Mouse (Mus musculus): ENCODE results near the gene Gm42674. TPM values are rescaled to one million over a fixed set of nuclear protein-coding genes. Genes with fewer than 3 reads are reported as not detected.

Gm42674 gene
- polyA plus RNA-seq, 1 experiment from 2014 or later, result not detected

- H3K4me3 ChIP-seq (replicated peaks), result no peak overlapping the region
- H3K4me2 ChIP-seq, result no peak overlapping the region
- no peak overlapping the region for H3K27ac ChIP-seq
- H3K27me3 ChIP-seq, result no peaks in the 10 kb centered on the region
- H3K36me3 ChIP-seq, result no peaks in the 10 kb centered on the region
- H3K4me1 ChIP-seq (replicated peaks), result no peaks in the 10 kb centered on the region
- ATAC-seq (ENCODE audit: low read depth) (no peak), DNase-seq (no peak)
- no peak overlapping the region for H3K9ac ChIP-seq
- 67% methylated on average over 2 of the region's 2 CpGs for WGBS (ENCODE audit: insufficient replicate concordance)
- no peaks in the 10 kb centered on the region for H3K9me3 ChIP-seq (replicated peaks)
Measured at GRCm38 (mm10) chr3:90649832-90650231, 48.1 kb downstream of the Gm42674 start.

GRCm38 (mm10) chr3:90652878-90653508 lies 51.3 kb downstream of the Gm42674 start:
- no peaks in the 10 kb centered on the region for H3K36me3 ChIP-seq
- 29% methylated on average over 5 of the region's 5 CpGs for WGBS (ENCODE audit: insufficient replicate concordance)
- H3K4me2 ChIP-seq, result no peak overlapping the region
- H3K9me3 ChIP-seq (replicated peaks), result no peaks in the 10 kb centered on the region
- no peaks in the 10 kb centered on the region for H3K27me3 ChIP-seq
- DNase-seq, result peak; percentile 24
- ATAC-seq (ENCODE audit: low read depth), result no peak
- H3K4me1 ChIP-seq (replicated peaks), result no peaks in the 10 kb centered on the region
- no peak overlapping the region for H3K9ac ChIP-seq
- H3K4me3 ChIP-seq (replicated peaks), result no peak overlapping the region
- H3K27ac ChIP-seq, result no peak overlapping the region

- DNase-seq (no peak), ATAC-seq (ENCODE audit: low read depth) (no peak)
- H3K9me3 ChIP-seq (replicated peaks), result no peaks in the 10 kb centered on the region
- H3K4me2 ChIP-seq, result no peak within 1 kb of the TSS
- H3K9ac ChIP-seq, result no peak within 1 kb of the TSS
- H3K27me3 ChIP-seq, result no peaks in the 10 kb centered on the region
- no peak within 1 kb of the TSS for H3K27ac ChIP-seq
- H3K4me3 ChIP-seq (replicated peaks), result no peak within 1 kb of the TSS
- no peaks in the 10 kb centered on the region for H3K36me3 ChIP-seq
- no peaks in the 10 kb centered on the region for H3K4me1 ChIP-seq (replicated peaks)
Measured at GRCm38 (mm10) chr3:90653717-90654116, 52.0 kb downstream of the Gm42674 start, which contains the start of gene S100a7a. Gene S100a7a, plus strand, starts transcription at chr3:90654017.

Other genes starting within 250 kb of the Gm42674 start
- 1.5 and 1.6 TPM in 2 replicates for gene Slc27a3, start 212.0 kb upstream of the Gm42674 start, polyA plus RNA-seq (2015; fragmentation: Nextera tagmentation; extraction: Ambion mirVana)
- 10.0 and 11.7 TPM in 2 replicates for gene Ints3, start 168.3 kb upstream of the Gm42674 start, polyA plus RNA-seq (2015; fragmentation: Nextera tagmentation; extraction: Ambion mirVana)
- 4.0 TPM in 2 replicates for gene Npr1, start 136.0 kb upstream of the Gm42674 start, polyA plus RNA-seq (2015; fragmentation: Nextera tagmentation; extraction: Ambion mirVana)
- 75.0 and 85.0 TPM in 2 replicates for gene Ilf2, start 125.8 kb upstream of the Gm42674 start, polyA plus RNA-seq (2015; fragmentation: Nextera tagmentation; extraction: Ambion mirVana)
- gene Snapin, start 110.9 kb upstream of the Gm42674 start, polyA plus RNA-seq (2015; fragmentation: Nextera tagmentation; extraction: Ambion mirVana), result 21.2 and 22.9 TPM in 2 replicates
- gene Chtop, start 92.4 kb upstream of the Gm42674 start, polyA plus RNA-seq (2015; fragmentation: Nextera tagmentation; extraction: Ambion mirVana), result 65.8 and 72.5 TPM in 2 replicates
- gene S100a1, start 87.5 kb upstream of the Gm42674 start, polyA plus RNA-seq (2015; fragmentation: Nextera tagmentation; extraction: Ambion mirVana), result 14.7 and 16.0 TPM in 2 replicates
- 19.8 and 20.6 TPM in 2 replicates for gene S100a13, start 87.5 kb upstream of the Gm42674 start, polyA plus RNA-seq (2015; fragmentation: Nextera tagmentation; extraction: Ambion mirVana)
- not detected in 2 replicates for gene S100a14, start 75.0 kb upstream of the Gm42674 start, polyA plus RNA-seq (2015; fragmentation: Nextera tagmentation; extraction: Ambion mirVana)
- gene S100a16, start 64.7 kb upstream of the Gm42674 start, polyA plus RNA-seq (2015; fragmentation: Nextera tagmentation; extraction: Ambion mirVana), result 26.4 and 27.4 TPM in 2 replicates
- gene S100a3, start 41.3 kb upstream of the Gm42674 start, polyA plus RNA-seq (2015; fragmentation: Nextera tagmentation; extraction: Ambion mirVana), result not detected in 2 replicates
- gene S100a2, start 11.7 kb upstream of the Gm42674 start, polyA plus RNA-seq (2015; fragmentation: Nextera tagmentation; extraction: Ambion mirVana), result not detected in 2 replicates
- 0.58 and 0.59 TPM in 2 replicates for gene S100a4, start 1.9 kb downstream of the Gm42674 start, polyA plus RNA-seq (2015; fragmentation: Nextera tagmentation; extraction: Ambion mirVana)
- gene S100a5, start 6.6 kb downstream of the Gm42674 start, polyA plus RNA-seq (2015; fragmentation: Nextera tagmentation; extraction: Ambion mirVana), result not detected in 2 replicates
- 6.1 and 7.2 TPM in 2 replicates for gene S100a6, start 11.0 kb downstream of the Gm42674 start, polyA plus RNA-seq (2015; fragmentation: Nextera tagmentation; extraction: Ambion mirVana)
- not detected in 2 replicates for gene S100a7a, start 52.1 kb downstream of the Gm42674 start, polyA plus RNA-seq (2015; fragmentation: Nextera tagmentation; extraction: Ambion mirVana)
- 354 and 390 TPM in 2 replicates for gene S100a8, start 67.1 kb downstream of the Gm42674 start, polyA plus RNA-seq (2015; fragmentation: Nextera tagmentation; extraction: Ambion mirVana)
- 208 and 228 TPM in 2 replicates for gene S100a9, start 93.8 kb downstream of the Gm42674 start, polyA plus RNA-seq (2015; fragmentation: Nextera tagmentation; extraction: Ambion mirVana)
- not detected in 2 replicates for gene Pglyrp4, start 125.0 kb downstream of the Gm42674 start, polyA plus RNA-seq (2015; fragmentation: Nextera tagmentation; extraction: Ambion mirVana)
- not detected in 2 replicates for gene Gm5849, start 176.0 kb downstream of the Gm42674 start, polyA plus RNA-seq (2015; fragmentation: Nextera tagmentation; extraction: Ambion mirVana)